Mouse (Mus musculus): Measurements from ENCODE around the gene Gdf10. TPM values are rescaled to one million over a fixed set of nuclear protein-coding genes. Genes with fewer than 3 reads are reported as not detected.

Gdf10 gene
- polyA plus RNA-seq (2015; fragmentation: Illumina TruSeq; extraction: RNeasy Lipid Tissue Mini Kit (QIAGEN cat#74804); ENCODE audit: insufficient read depth, low replicate concordance), result 6.9 TPM

GRCm38 (mm10) chr14:33923168-33924070 lies at the start of gene Gdf10:
TSS of gene Gdf10 (plus strand) at chr14:33923587.

GRCm38 (mm10) chr14:33940739-33941138 lies 17.4 kb downstream of the Gdf10 start, which contains the start of gene Gdf2:
TSS of gene Gdf2 (plus strand) at chr14:33941039.

GRCm38 (mm10) chr14:33953761-33954160 lies 30.4 kb downstream of the Gdf10 start, which contains the start of gene Rbp3:
TSS of gene Rbp3 (plus strand) at chr14:33954003.

GRCm38 (mm10) chr14:33978604-33979059 lies 55.2 kb downstream of the Gdf10 start, which contains the start of gene Zfp488:
TSS of gene Zfp488 (minus strand) at chr14:33978764.

Other genes starting within 250 kb of the Gdf10 start
- 0.07 TPM for gene Gdf2, start 17.5 kb downstream of the Gdf10 start, polyA plus RNA-seq (2015; fragmentation: Illumina TruSeq; extraction: RNeasy Lipid Tissue Mini Kit (QIAGEN cat#74804); ENCODE audit: insufficient read depth, low replicate concordance)
- gene Rbp3, start 30.4 kb downstream of the Gdf10 start, polyA plus RNA-seq (2015; fragmentation: Illumina TruSeq; extraction: RNeasy Lipid Tissue Mini Kit (QIAGEN cat#74804); ENCODE audit: insufficient read depth, low replicate concordance), result not detected
- 0.06 TPM for gene Zfp488, start 55.2 kb downstream of the Gdf10 start, polyA plus RNA-seq (2015; fragmentation: Illumina TruSeq; extraction: RNeasy Lipid Tissue Mini Kit (QIAGEN cat#74804); ENCODE audit: insufficient read depth, low replicate concordance)
- not detected for gene Gm30083, start 91.6 kb downstream of the Gdf10 start, polyA plus RNA-seq (2015; fragmentation: Illumina TruSeq; extraction: RNeasy Lipid Tissue Mini Kit (QIAGEN cat#74804); ENCODE audit: insufficient read depth, low replicate concordance)
- gene Gm5460, start 93.2 kb downstream of the Gdf10 start, polyA plus RNA-seq (2015; fragmentation: Illumina TruSeq; extraction: RNeasy Lipid Tissue Mini Kit (QIAGEN cat#74804); ENCODE audit: insufficient read depth, low replicate concordance), result not detected
- not detected for gene Antxrl, start 129.1 kb downstream of the Gdf10 start, polyA plus RNA-seq (2015; fragmentation: Illumina TruSeq; extraction: RNeasy Lipid Tissue Mini Kit (QIAGEN cat#74804); ENCODE audit: insufficient read depth, low replicate concordance)
- gene Anxa8, start 162.4 kb downstream of the Gdf10 start, polyA plus RNA-seq (2015; fragmentation: Illumina TruSeq; extraction: RNeasy Lipid Tissue Mini Kit (QIAGEN cat#74804); ENCODE audit: insufficient read depth, low replicate concordance), result 0.48 TPM
- gene A630023A22Rik, start 179.2 kb downstream of the Gdf10 start, polyA plus RNA-seq (2015; fragmentation: Illumina TruSeq; extraction: RNeasy Lipid Tissue Mini Kit (QIAGEN cat#74804); ENCODE audit: insufficient read depth, low replicate concordance), result not detected
- not detected for gene Npy4r, start 228.9 kb downstream of the Gdf10 start, polyA plus RNA-seq (2015; fragmentation: Illumina TruSeq; extraction: RNeasy Lipid Tissue Mini Kit (QIAGEN cat#74804); ENCODE audit: insufficient read depth, low replicate concordance)

All from spleen, adult 10 weeks (tissue).